Mouse (Mus musculus): ENCODE data around the gene Tmem204. TPM values are rescaled to one million over a fixed set of nuclear protein-coding genes. Genes with fewer than 3 reads are reported as not detected.

The Tmem204 gene
- polyA plus RNA-seq, 1 experiment from 2014 or later, result 108 TPM

DNA sequence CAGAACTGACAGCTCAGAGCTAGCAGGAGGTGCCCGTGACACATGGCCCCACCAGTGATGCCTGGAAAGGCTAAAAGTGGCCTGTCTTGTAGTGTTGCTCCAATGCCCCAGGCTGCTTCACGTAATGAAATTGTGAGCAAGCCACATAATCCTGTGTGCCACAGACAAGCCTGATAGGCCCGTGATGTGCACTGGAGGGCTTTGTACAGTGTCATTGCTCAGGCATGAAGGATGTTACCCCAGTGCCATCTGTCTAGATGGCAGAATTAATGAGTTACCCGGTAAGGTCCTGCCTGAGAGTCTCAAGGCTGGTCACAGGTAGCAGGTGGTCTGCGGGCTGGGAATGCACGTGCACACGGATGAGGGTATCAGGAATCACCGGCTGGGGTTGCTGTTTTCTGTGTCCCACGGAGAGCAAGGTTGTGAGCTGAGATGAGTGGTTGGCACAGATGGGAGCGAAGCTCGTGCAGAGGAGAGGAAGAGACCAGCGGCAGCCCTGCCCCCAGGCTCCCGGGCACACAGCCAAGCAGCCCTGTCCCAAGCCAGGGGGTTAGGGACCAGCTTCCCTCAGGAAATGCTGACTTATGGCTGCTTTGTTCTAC is 5.5 kb downstream of the Tmem204 start:
- Histone ChIP-seq H3K4me2 (ENCODE audit: low read depth, low read length) (peak overlapping the region; percentile 64), H3K9ac (ENCODE audit: low read length) (peak overlapping the region; percentile 82), H3K4me1 (replicated peaks; ENCODE audit: control insufficient read depth, insufficient read depth, low read length) (peaks cover 27% of the 10 kb centered on the region), H3K9me3 (ENCODE audit: control insufficient read depth, low read length) (no peaks in the 10 kb centered on the region), H3K36me3 (ENCODE audit: control insufficient read depth, insufficient read depth, low read length) (peaks cover 6% of the 10 kb centered on the region), H3K4me3 (ENCODE audit: low read length) (peak overlapping the region; percentile 65), H3K27ac (ENCODE audit: low read length) (peak overlapping the region; percentile 91), H3K27me3 (ENCODE audit: control insufficient read depth, insufficient read depth, low read depth, low read length) (no peaks in the 10 kb centered on the region)
- ATAC-seq (ENCODE audit: low read depth), result peak; percentile 42
- 44% methylated on average over 13 of the region's 13 CpGs for WGBS

DNA sequence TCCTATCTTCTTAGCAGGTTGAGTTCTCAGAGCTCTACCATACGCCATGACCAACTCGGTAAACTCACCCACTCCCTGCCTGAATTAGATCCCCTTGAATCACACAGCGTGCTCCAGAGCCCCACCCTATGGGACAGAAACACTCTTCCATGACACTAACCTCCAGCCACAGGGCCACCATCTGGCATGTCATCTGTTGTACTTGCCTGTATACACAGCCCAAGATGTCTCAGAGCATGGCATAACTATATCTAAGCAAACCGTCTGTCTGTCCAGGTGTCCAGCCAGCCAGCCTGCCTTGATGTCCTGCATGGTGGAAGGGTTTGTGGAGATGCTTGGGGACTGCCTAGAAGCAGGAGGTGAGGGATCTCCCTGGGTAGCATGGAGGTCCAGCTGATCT is 6.5 kb downstream of the Tmem204 start:
- Histone ChIP-seq H3K27ac (ENCODE audit: low read length) (no peak overlapping the region), H3K4me1 (replicated peaks; ENCODE audit: control insufficient read depth, insufficient read depth, low read length) (peaks cover 25% of the 10 kb centered on the region), H3K27me3 (ENCODE audit: control insufficient read depth, insufficient read depth, low read depth, low read length) (no peaks in the 10 kb centered on the region), H3K4me3 (ENCODE audit: low read length) (peak overlapping the region; percentile 65), H3K9me3 (ENCODE audit: control insufficient read depth, low read length) (no peaks in the 10 kb centered on the region), H3K9ac (ENCODE audit: low read length) (peak overlapping the region; percentile 82; the same call in 1 of the 2 replicates), H3K4me2 (ENCODE audit: low read depth, low read length) (peak overlapping the region; percentile 64), H3K36me3 (ENCODE audit: control insufficient read depth, insufficient read depth, low read length) (peaks cover 6% of the 10 kb centered on the region)
- ATAC-seq (ENCODE audit: low read depth), result no peak
- 74% methylated on average over 4 of the region's 4 CpGs for WGBS

DNA sequence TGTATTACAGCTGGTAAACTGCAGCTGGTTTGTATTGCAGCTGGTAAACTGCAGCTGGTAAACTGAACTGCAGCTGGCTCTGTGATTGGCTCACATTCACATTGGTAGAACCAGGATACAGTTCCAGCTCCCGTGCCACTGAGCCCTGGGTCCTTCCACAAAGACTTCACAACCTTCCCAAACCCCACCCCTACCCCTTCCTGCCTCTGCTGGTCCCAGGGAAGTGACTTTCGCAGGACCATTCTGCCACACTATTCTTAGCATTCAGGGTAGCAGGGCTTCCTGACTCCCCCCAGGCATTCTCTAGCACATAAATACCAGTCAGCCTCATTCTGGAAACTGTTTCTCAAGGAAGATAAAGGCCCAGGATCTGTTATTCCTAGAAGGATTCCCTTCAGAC is 14.7 kb downstream of the Tmem204 start:
- H3K4me2 ChIP-seq (ENCODE audit: low read depth, low read length), result no peak overlapping the region
- H3K9ac ChIP-seq (ENCODE audit: low read length), result no peak overlapping the region
- peak overlapping the region; percentile 74 for H3K27ac ChIP-seq (ENCODE audit: low read length)
- H3K9me3 ChIP-seq (ENCODE audit: control insufficient read depth, low read length), result no peaks in the 10 kb centered on the region
- H3K4me1 ChIP-seq (replicated peaks; ENCODE audit: control insufficient read depth, insufficient read depth, low read length), result peaks cover 8% of the 10 kb centered on the region
- no peak overlapping the region for H3K4me3 ChIP-seq (ENCODE audit: low read length)
- ATAC-seq (ENCODE audit: low read depth), result 0 out of 2 replicates have a peak, but pooled peaks have one; percentile 21
- H3K36me3 ChIP-seq (ENCODE audit: control insufficient read depth, insufficient read depth, low read length), result peaks cover 11% of the 10 kb centered on the region
- WGBS, result 61% methylated on average over 2 of the region's 2 CpGs
- H3K27me3 ChIP-seq (ENCODE audit: control insufficient read depth, insufficient read depth, low read depth, low read length), result no peaks in the 10 kb centered on the region

DNA sequence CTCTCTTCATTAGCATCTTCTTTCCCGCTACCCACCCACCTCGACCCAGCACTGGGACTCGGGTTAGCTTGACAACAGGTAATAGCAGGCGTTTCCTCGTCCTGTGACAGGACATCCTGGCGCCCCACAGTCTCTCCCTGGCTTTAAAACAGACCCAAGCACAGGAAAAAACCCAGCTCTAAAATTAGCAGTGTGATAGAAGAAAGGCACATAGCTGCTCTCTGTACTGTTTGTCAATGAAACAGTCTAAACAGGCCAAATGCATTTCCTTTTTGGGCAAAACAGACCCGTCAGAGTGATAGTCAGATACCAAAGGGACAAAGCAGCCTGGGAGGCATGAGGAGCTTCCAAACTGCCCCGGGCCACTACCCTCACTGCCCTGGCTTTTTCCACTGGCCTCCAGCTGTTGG is 15.9 kb downstream of the Tmem204 start:
- Histone ChIP-seq H3K4me3 (ENCODE audit: low read length) (no peak overlapping the region), H3K4me1 (replicated peaks; ENCODE audit: control insufficient read depth, insufficient read depth, low read length) (peaks cover 9% of the 10 kb centered on the region), H3K36me3 (ENCODE audit: control insufficient read depth, insufficient read depth, low read length) (peaks cover 16% of the 10 kb centered on the region), H3K4me2 (ENCODE audit: low read depth, low read length) (no peak overlapping the region), H3K9me3 (ENCODE audit: control insufficient read depth, low read length) (no peaks in the 10 kb centered on the region), H3K27me3 (ENCODE audit: control insufficient read depth, insufficient read depth, low read depth, low read length) (no peaks in the 10 kb centered on the region), H3K9ac (ENCODE audit: low read length) (no peak overlapping the region), H3K27ac (ENCODE audit: low read length) (peak overlapping the region; percentile 74)
- peak; percentile 69 for ATAC-seq (ENCODE audit: low read depth)
- WGBS, result 58% methylated on average over 8 of the region's 8 CpGs

DNA sequence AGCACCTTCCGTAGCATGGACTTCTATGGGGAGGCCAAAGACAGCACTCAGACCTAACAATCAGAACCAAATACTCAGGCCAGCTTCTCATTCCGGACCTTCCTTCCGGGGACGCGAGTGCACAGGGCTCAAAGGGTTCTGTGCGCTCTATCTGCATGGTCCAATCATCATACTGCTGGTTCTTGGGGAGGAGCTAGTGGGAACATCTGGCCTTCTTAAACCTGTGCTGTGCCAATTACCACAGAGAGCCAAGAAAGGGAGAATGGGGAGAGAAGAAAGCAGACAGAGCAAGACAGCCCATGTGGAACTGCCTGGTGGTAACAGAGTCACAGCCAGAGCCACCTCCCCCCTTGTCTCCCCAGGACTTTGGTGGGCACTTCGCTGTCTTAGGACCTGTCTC is 16.8 kb downstream of the Tmem204 start:
- Histone ChIP-seq H3K27me3 (ENCODE audit: control insufficient read depth, insufficient read depth, low read depth, low read length) (no peaks in the 10 kb centered on the region), H3K4me3 (ENCODE audit: low read length) (no peak overlapping the region), H3K27ac (ENCODE audit: low read length) (no peak overlapping the region), H3K9me3 (ENCODE audit: control insufficient read depth, low read length) (no peaks in the 10 kb centered on the region), H3K4me2 (ENCODE audit: low read depth, low read length) (no peak overlapping the region), H3K36me3 (ENCODE audit: control insufficient read depth, insufficient read depth, low read length) (peaks cover 16% of the 10 kb centered on the region), H3K9ac (ENCODE audit: low read length) (no peak overlapping the region), H3K4me1 (replicated peaks; ENCODE audit: control insufficient read depth, insufficient read depth, low read length) (peaks cover 9% of the 10 kb centered on the region)
- 89% methylated on average over 7 of the region's 7 CpGs for WGBS
- ATAC-seq (ENCODE audit: low read depth), result no peak

DNA sequence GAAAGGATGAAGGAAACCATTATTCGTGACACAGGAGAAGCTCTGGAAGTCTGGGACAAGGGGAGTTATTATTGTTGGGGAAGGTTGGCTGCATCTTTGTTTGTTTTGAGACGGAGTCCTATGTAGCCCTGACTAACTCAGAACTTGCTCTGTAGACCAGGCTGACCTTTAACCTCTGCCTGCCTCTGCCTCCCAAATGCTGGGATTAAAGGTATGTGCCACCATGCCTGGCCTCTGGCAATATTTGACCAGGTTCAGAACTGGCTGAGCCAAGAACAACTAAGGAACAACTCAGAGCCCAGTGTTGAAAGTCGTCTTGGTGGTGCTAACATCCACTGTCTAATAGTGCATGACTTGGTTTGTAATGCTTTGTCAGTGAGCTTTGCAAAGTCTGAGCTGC is 18.2 kb downstream of the Tmem204 start:
- ATAC-seq (ENCODE audit: low read depth), result no peak
- Histone ChIP-seq H3K36me3 (ENCODE audit: control insufficient read depth, insufficient read depth, low read length) (peaks cover 22% of the 10 kb centered on the region), H3K4me2 (ENCODE audit: low read depth, low read length) (no peak overlapping the region), H3K4me3 (ENCODE audit: low read length) (no peak overlapping the region), H3K27me3 (ENCODE audit: control insufficient read depth, insufficient read depth, low read depth, low read length) (no peaks in the 10 kb centered on the region), H3K27ac (ENCODE audit: low read length) (no peak overlapping the region), H3K4me1 (replicated peaks; ENCODE audit: control insufficient read depth, insufficient read depth, low read length) (peaks cover 9% of the 10 kb centered on the region), H3K9me3 (ENCODE audit: control insufficient read depth, low read length) (no peaks in the 10 kb centered on the region), H3K9ac (ENCODE audit: low read length) (no peak overlapping the region)
- WGBS, result 75% methylated on average over 3 of the region's 3 CpGs

DNA sequence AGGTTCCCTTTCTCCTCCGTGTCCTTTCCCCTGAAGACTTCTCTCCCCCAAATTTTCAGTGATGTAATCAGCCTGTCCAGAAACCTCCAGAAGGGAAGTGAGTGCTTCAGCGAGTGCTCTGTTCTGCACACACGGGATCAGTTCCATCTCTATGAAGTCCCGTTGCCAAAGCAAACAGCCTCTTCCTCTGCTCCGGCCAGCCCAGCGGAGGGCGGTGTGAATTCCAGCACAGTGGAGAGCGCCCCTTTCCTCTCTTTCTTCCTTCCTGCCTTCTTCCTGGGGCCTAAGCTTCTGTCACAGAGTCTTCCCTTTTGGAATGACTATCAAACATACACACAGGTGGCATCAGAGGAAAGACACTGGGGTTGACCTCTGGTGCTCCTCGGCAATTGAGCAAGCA is 19.0 kb downstream of the Tmem204 start:
- Histone ChIP-seq H3K36me3 (ENCODE audit: control insufficient read depth, insufficient read depth, low read length) (peaks cover 21% of the 10 kb centered on the region), H3K27me3 (ENCODE audit: control insufficient read depth, insufficient read depth, low read depth, low read length) (no peaks in the 10 kb centered on the region), H3K4me2 (ENCODE audit: low read depth, low read length) (no peak overlapping the region), H3K9me3 (ENCODE audit: control insufficient read depth, low read length) (no peaks in the 10 kb centered on the region), H3K9ac (ENCODE audit: low read length) (no peak overlapping the region), H3K4me3 (ENCODE audit: low read length) (no peak overlapping the region), H3K4me1 (replicated peaks; ENCODE audit: control insufficient read depth, insufficient read depth, low read length) (peaks cover 9% of the 10 kb centered on the region), H3K27ac (ENCODE audit: low read length) (peak overlapping the region; percentile 55; the same call in 1 of the 2 replicates)
- WGBS, result 38% methylated on average over 9 of the region's 9 CpGs
- peak; percentile 70 for ATAC-seq (ENCODE audit: low read depth)

DNA sequence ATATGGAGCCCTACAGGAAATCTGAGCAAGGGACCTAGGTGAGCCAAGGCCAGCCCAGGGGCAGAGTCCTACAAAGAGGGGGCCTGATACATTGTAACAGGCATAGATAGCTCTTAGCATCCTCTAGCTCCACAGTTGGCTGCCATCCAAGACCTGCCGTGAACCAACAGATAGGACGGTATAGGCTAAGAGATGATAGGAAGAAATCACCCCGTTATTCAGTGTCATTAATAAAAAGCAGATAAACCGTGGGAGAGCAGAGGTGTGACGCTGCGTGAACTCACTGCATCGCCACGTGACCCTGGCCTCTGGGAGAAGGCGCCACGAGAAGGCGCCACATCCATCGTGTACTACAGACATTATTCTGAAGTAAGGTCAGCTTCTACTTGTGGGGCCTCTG is 19.5 kb downstream of the Tmem204 start:
- WGBS, result 60% methylated on average over 12 of the region's 12 CpGs
- no peaks in the 10 kb centered on the region for H3K9me3 ChIP-seq (ENCODE audit: control insufficient read depth, low read length)
- peaks cover 17% of the 10 kb centered on the region for H3K36me3 ChIP-seq (ENCODE audit: control insufficient read depth, insufficient read depth, low read length)
- H3K4me3 ChIP-seq (ENCODE audit: low read length), result no peak overlapping the region
- H3K4me1 ChIP-seq (replicated peaks; ENCODE audit: control insufficient read depth, insufficient read depth, low read length), result peaks cover 9% of the 10 kb centered on the region
- 0 out of 2 replicates have a peak overlapping the region, but pooled peaks have one; percentile 55 for H3K27ac ChIP-seq (ENCODE audit: low read length)
- H3K9ac ChIP-seq (ENCODE audit: low read length), result no peak overlapping the region
- ATAC-seq (ENCODE audit: low read depth), result no peak
- H3K4me2 ChIP-seq (ENCODE audit: low read depth, low read length), result no peak overlapping the region
- no peaks in the 10 kb centered on the region for H3K27me3 ChIP-seq (ENCODE audit: control insufficient read depth, insufficient read depth, low read depth, low read length)

DNA sequence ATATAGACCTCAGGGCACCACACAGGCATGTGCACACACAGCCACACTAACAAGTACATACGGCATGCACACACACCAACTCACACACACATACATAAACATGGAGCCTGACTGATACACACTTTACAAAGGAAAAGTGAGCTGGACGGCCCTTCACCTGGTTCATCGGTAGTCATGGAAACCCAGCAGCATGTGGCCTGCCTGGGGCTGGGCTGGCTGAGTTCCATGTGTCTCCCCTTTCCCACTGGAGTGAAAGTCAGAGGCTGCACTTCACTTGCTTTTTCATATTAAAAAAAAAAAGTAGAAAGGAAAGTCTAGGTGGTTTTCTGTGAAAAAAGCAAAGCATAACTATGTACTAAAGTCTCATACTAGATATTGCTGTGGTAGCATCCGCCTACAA is 20.1 kb downstream of the Tmem204 start:
- H3K9me3 ChIP-seq (ENCODE audit: control insufficient read depth, low read length), result no peaks in the 10 kb centered on the region
- H3K4me3 ChIP-seq (ENCODE audit: low read length), result no peak overlapping the region
- H3K4me1 ChIP-seq (replicated peaks; ENCODE audit: control insufficient read depth, insufficient read depth, low read length), result peaks cover 9% of the 10 kb centered on the region
- ATAC-seq (ENCODE audit: low read depth), result no peak
- no peak overlapping the region for H3K27ac ChIP-seq (ENCODE audit: low read length)
- H3K4me2 ChIP-seq (ENCODE audit: low read depth, low read length), result no peak overlapping the region
- H3K9ac ChIP-seq (ENCODE audit: low read length), result no peak overlapping the region
- peaks cover 20% of the 10 kb centered on the region for H3K36me3 ChIP-seq (ENCODE audit: control insufficient read depth, insufficient read depth, low read length)
- H3K27me3 ChIP-seq (ENCODE audit: control insufficient read depth, insufficient read depth, low read depth, low read length), result no peaks in the 10 kb centered on the region
- WGBS, result 80% methylated on average over 4 of the region's 4 CpGs
